ENCODE assay signal across 23 mouse cellular contexts in the genomic region with DNA sequence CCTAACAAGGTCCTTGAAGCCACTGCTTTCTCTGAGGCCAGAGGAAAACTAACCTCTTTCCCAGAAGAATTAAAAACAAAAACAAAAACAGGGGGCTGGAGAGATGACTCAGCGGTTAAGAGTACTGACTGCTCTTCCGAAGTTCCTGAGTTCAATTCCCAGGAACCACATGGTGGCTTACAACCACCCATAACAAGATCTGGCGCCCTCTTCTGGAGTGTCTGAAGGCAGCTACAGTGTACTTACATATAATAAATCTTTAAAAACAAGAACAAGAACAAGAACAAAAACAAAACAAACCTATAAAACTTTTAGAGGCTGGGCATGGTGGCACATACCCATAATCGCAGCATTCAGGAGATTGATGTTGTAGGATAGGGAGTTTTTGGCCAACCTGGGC. TPM values are rescaled to one million over a fixed set of nuclear protein-coding genes. Genes with fewer than 3 reads are reported as not detected.
DNase-seq lines count a peak whose midpoint lies in the region; ATAC-seq and TF ChIP-seq lines count a peak whose summit lies in the region.
"Had no signal": no experiment of that assay in that cellular context is flagged by ENCODE, and none has a peak within 500 bp of the region (broad histone marks: within the 10 kb centered on the region; RNA-seq: fewer than 3 reads in every experiment).

No protein-coding gene starts in this region.

- TF ChIP-seq CTCF in gastrocnemius, adult 2 months (IDR thresholded peaks at IDR 0.05): peak; percentile 34; the same call in 1 of the 2 replicates
- peak; percentile 42; the same call in 1 of the 2 replicates for TF ChIP-seq CTCF in liver, embryonic 14.5 days (IDR thresholded peaks at IDR 0.05; ENCODE audit: low read depth)

- WGBS in liver, embryonic 14.5 days (ENCODE audit: insufficient replicate concordance): 65% methylated on average over 4 of the region's 4 CpGs
- WGBS in liver, embryonic 12.5 days (ENCODE audit: insufficient replicate concordance): 68% methylated on average over 4 of the region's 4 CpGs
- WGBS in hindbrain, embryonic 14.5 days: 82% methylated on average over 4 of the region's 4 CpGs

- no peaks in the 10 kb centered on the region for H3K4me1 ChIP-seq in liver, embryonic 14.5 days (replicated peaks; ENCODE audit: control insufficient read depth in 2 of 2, insufficient read depth in 2 of 2, low read length in 1 of 2)
- H3K4me1 ChIP-seq in liver, embryonic 12.5 days: no peaks in the 10 kb centered on the region; the same call in 1 of the 2 replicates
- H3K4me1 ChIP-seq in hindbrain, embryonic 14.5 days (replicated peaks; ENCODE audit: control insufficient read depth, insufficient read depth, low read length): no peaks in the 10 kb centered on the region
- H3K4me1 ChIP-seq: forebrain, embryonic 12.5 days; heart, embryonic 15.5 days; limb, embryonic 13.5 days had no signal

- DNase-seq in gastrocnemius, adult 2 months: no peak
- DNase-seq in gastrocnemius, postnatal 10 days: no peak
- DNase-seq in liver, embryonic 14.5 days (ENCODE audit: low read depth in 3 of 3, low spot score in 3 of 3): no peak
- DNase-seq in 416B (ENCODE audit: low read depth): peak; percentile 40
- DNase-seq in NIH3T3 (ENCODE audit: low read depth): peak; percentile 32
- DNase-seq in hindbrain, embryonic 14.5 days (ENCODE audit: low spot score): no peak
- DNase-seq: adrenal gland, adult 2 months; cerebellum, adult 8-10 months; gastrocnemius, postnatal 14 days; heart, adult 18-20 months; kidney, adult 2 months; layer of hippocampus, adult 9-11 months; lung, postnatal 4 days; right cerebral cortex, postnatal 14 days; thymus, adult 2 months had no signal

- TF ChIP-seq EP300 in liver, embryonic 14.5 days (IDR thresholded peaks at IDR 0.05; ENCODE audit: low read depth): no peak

- no peak overlapping the region for H3K4me3 ChIP-seq in gastrocnemius, adult 2 months
- H3K4me3 ChIP-seq in liver, embryonic 14.5 days (ENCODE audit: insufficient read depth in 1 of 2, low read depth in 2 of 2, low read length in 2 of 2): no peak overlapping the region
- H3K4me3 ChIP-seq in liver, embryonic 12.5 days: no peak overlapping the region
- no peak overlapping the region for H3K4me3 ChIP-seq in hindbrain, embryonic 14.5 days (replicated peaks; ENCODE audit: low read length)
- H3K4me3 ChIP-seq: forebrain, embryonic 12.5 days; heart, embryonic 15.5 days; hindbrain, embryonic 10.5 days; limb, embryonic 13.5 days had no signal

- no peak for ATAC-seq in liver, embryonic 14.5 days (ENCODE audit: insufficient read depth)
- ATAC-seq in liver, embryonic 12.5 days: no peak
- ATAC-seq in hindbrain, embryonic 14.5 days (ENCODE audit: low FRiP score): no peak
- ATAC-seq: midbrain, embryonic 16.5 days had no signal

- H3K36me3 ChIP-seq in liver, embryonic 14.5 days (replicated peaks; ENCODE audit: control insufficient read depth, insufficient read depth, low read depth): no peaks in the 10 kb centered on the region
- H3K36me3 ChIP-seq in liver, embryonic 12.5 days: peaks cover 6% of the 10 kb centered on the region
- H3K36me3 ChIP-seq in hindbrain, embryonic 14.5 days (replicated peaks; ENCODE audit: control insufficient read depth, insufficient read depth): no peaks in the 10 kb centered on the region
- H3K36me3 ChIP-seq: forebrain, embryonic 12.5 days had no signal

- no peak overlapping the region for H3K4me2 ChIP-seq in liver, embryonic 14.5 days (ENCODE audit: low read depth)
- no peak overlapping the region for H3K4me2 ChIP-seq in liver, embryonic 12.5 days
- H3K4me2 ChIP-seq in hindbrain, embryonic 14.5 days (replicated peaks): no peak overlapping the region
- H3K4me2 ChIP-seq: forebrain, embryonic 12.5 days; heart, embryonic 15.5 days; limb, embryonic 13.5 days had no signal

- intact Hi-C loops in gastrocnemius, adult 2 months (cut with DNase I): no loop called here

- no peak overlapping the region for H3K27ac ChIP-seq in gastrocnemius, adult 2 months
- H3K27ac ChIP-seq in liver, embryonic 14.5 days: no peak overlapping the region
- no peak overlapping the region for H3K27ac ChIP-seq in liver, embryonic 12.5 days
- no peak overlapping the region for H3K27ac ChIP-seq in hindbrain, embryonic 14.5 days
- H3K27ac ChIP-seq: forebrain, embryonic 12.5 days; heart, embryonic 15.5 days; hindbrain, embryonic 10.5 days; limb, embryonic 13.5 days had no signal

- H3K9me3 ChIP-seq in liver, embryonic 14.5 days (ENCODE audit: control insufficient read depth, low read length): no peaks in the 10 kb centered on the region
- 0 out of 2 replicates have a peak, but pooled peaks cover 3% of the 10 kb centered on the region for H3K9me3 ChIP-seq in liver, embryonic 12.5 days (replicated peaks)
- H3K9me3 ChIP-seq in hindbrain, embryonic 14.5 days (ENCODE audit: control insufficient read depth, low read length): no peaks in the 10 kb centered on the region
- H3K9me3 ChIP-seq: forebrain, embryonic 12.5 days; heart, embryonic 15.5 days had no signal

- no peaks in the 10 kb centered on the region for H3K27me3 ChIP-seq in liver, embryonic 14.5 days (ENCODE audit: control insufficient read depth, insufficient read depth, low read length)
- H3K27me3 ChIP-seq in liver, embryonic 12.5 days (replicated peaks): 0 out of 2 replicates have a peak, but pooled peaks cover 5% of the 10 kb centered on the region
- no peaks in the 10 kb centered on the region for H3K27me3 ChIP-seq in hindbrain, embryonic 14.5 days (ENCODE audit: control insufficient read depth, insufficient read depth, low read length)
- H3K27me3 ChIP-seq: forebrain, embryonic 12.5 days; heart, embryonic 15.5 days; limb, embryonic 13.5 days had no signal

- no peak overlapping the region for H3K9ac ChIP-seq in liver, embryonic 14.5 days (replicated peaks)
- H3K9ac ChIP-seq in liver, embryonic 12.5 days: no peak overlapping the region
- no peak overlapping the region for H3K9ac ChIP-seq in hindbrain, embryonic 14.5 days
- H3K9ac ChIP-seq: forebrain, embryonic 12.5 days; heart, embryonic 15.5 days; limb, embryonic 13.5 days had no signal

RNA-seq across cellular contexts. Expression of gene Mvp, which starts 18.0 kb away (rescaled TPM):
- total RNA-seq in gastrocnemius, adult 2 months (2021): 10 to 100 TPM; 26.5 to 30.2 TPM
- 10 to 100 TPM; 23.3 to 28.3 TPM for total RNA-seq in gastrocnemius, postnatal 10 days (2021)
- 3.8 and 4.5 TPM in 2 replicates for polyA plus RNA-seq in liver, embryonic 14.5 days (2012; rRNA removed)
- 5.5 and 5.6 TPM in 2 replicates for polyA plus RNA-seq in liver, embryonic 14.5 days (2014; fragmentation: Nextera tagmentation; extraction: Ambion mirVana)
- polyA plus RNA-seq in liver, embryonic 12.5 days (2016; fragmentation: Nextera tagmentation; extraction: Ambion mirVana): 8.3 and 8.9 TPM in 2 replicates
- polyA plus RNA-seq in hindbrain, embryonic 14.5 days (2014; fragmentation: Nextera tagmentation; extraction: Ambion mirVana): 3.4 and 4.0 TPM in 2 replicates

RNA-seq across cellular contexts. Expression of gene Pagr1b, which starts 19.8 kb away (rescaled TPM):
- not detected for total RNA-seq in gastrocnemius, adult 2 months (2021)
- total RNA-seq in gastrocnemius, postnatal 10 days (2021): 1 to 10 TPM in 1 of 2 experiments, not detected in 1; 1.5 TPM
- polyA plus RNA-seq in liver, embryonic 14.5 days (2012; rRNA removed): 0.10 and 0.30 TPM in 2 replicates
- not detected in 2 replicates for polyA plus RNA-seq in liver, embryonic 14.5 days (2014; fragmentation: Nextera tagmentation; extraction: Ambion mirVana)
- 0.57 TPM in 1 of 2 replicates, not detected in the other for polyA plus RNA-seq in liver, embryonic 12.5 days (2016; fragmentation: Nextera tagmentation; extraction: Ambion mirVana)
- polyA plus RNA-seq in hindbrain, embryonic 14.5 days (2014; fragmentation: Nextera tagmentation; extraction: Ambion mirVana): 0.70 TPM in 1 of 2 replicates, not detected in the other
- total RNA-seq: heart, adult 18-20 months had no signal
- polyA plus RNA-seq: heart, embryonic 15.5 days; liver, embryonic 16.5 days; stomach, embryonic 14.5 days had no signal

RNA-seq across cellular contexts. Expression of gene Cdiptos, which starts 20.6 kb away (rescaled TPM):
- under 1 TPM in 1 of 2 experiments, not detected in 1; 0.47 TPM for total RNA-seq in gastrocnemius, adult 2 months (2021)
- under 1 TPM; 0.42 to 0.45 TPM for total RNA-seq in gastrocnemius, postnatal 10 days (2021)
- 0.18 and 0.52 TPM in 2 replicates for polyA plus RNA-seq in liver, embryonic 14.5 days (2012; rRNA removed)
- polyA plus RNA-seq in liver, embryonic 14.5 days (2014; fragmentation: Nextera tagmentation; extraction: Ambion mirVana): 0.20 and 0.64 TPM in 2 replicates
- 0.29 and 0.44 TPM in 2 replicates for polyA plus RNA-seq in liver, embryonic 12.5 days (2016; fragmentation: Nextera tagmentation; extraction: Ambion mirVana)
- polyA plus RNA-seq in hindbrain, embryonic 14.5 days (2014; fragmentation: Nextera tagmentation; extraction: Ambion mirVana): 0.98 and 1.0 TPM in 2 replicates

RNA-seq across cellular contexts. Expression of gene Pagr1a, which starts 20.7 kb away (rescaled TPM):
- total RNA-seq in gastrocnemius, adult 2 months (2021): 1 to 10 TPM in 1 of 2 experiments, not detected in 1; 2.4 TPM
- total RNA-seq in gastrocnemius, postnatal 10 days (2021): 1 to 10 TPM; 2.5 to 8.2 TPM
- 8.0 and 15.2 TPM in 2 replicates for polyA plus RNA-seq in liver, embryonic 14.5 days (2012; rRNA removed)
- 27.3 and 32.2 TPM in 2 replicates for polyA plus RNA-seq in liver, embryonic 14.5 days (2014; fragmentation: Nextera tagmentation; extraction: Ambion mirVana)
- polyA plus RNA-seq in liver, embryonic 12.5 days (2016; fragmentation: Nextera tagmentation; extraction: Ambion mirVana): 60.5 and 65.1 TPM in 2 replicates
- polyA plus RNA-seq in hindbrain, embryonic 14.5 days (2014; fragmentation: Nextera tagmentation; extraction: Ambion mirVana): 31.5 and 38.6 TPM in 2 replicates

RNA-seq across cellular contexts. Expression of gene Cdipt, which starts 20.7 kb away (rescaled TPM):
- 10 to 100 TPM; 29.3 to 41.0 TPM for total RNA-seq in gastrocnemius, adult 2 months (2021)
- total RNA-seq in gastrocnemius, postnatal 10 days (2021): 10 to 100 TPM; 38.3 to 39.9 TPM
- polyA plus RNA-seq in liver, embryonic 14.5 days (2012; rRNA removed): 36.4 and 45.9 TPM in 2 replicates
- polyA plus RNA-seq in liver, embryonic 14.5 days (2014; fragmentation: Nextera tagmentation; extraction: Ambion mirVana): 32.6 and 34.3 TPM in 2 replicates
- 59.2 and 63.2 TPM in 2 replicates for polyA plus RNA-seq in liver, embryonic 12.5 days (2016; fragmentation: Nextera tagmentation; extraction: Ambion mirVana)
- polyA plus RNA-seq in hindbrain, embryonic 14.5 days (2014; fragmentation: Nextera tagmentation; extraction: Ambion mirVana): 110 and 118 TPM in 2 replicates

Comparison
In these comparisons a context has a peak if more than half of its experiments do, and no peak if none do; other contexts are left out.
1. DNase-seq: peak in 416B (single experiment) and NIH3T3 (single experiment); none in gastrocnemius, adult 2 months (single experiment), gastrocnemius, postnatal 10 days (single experiment), liver, embryonic 14.5 days (0 of 3) and hindbrain, embryonic 14.5 days (single experiment).